Mouse (Mus musculus): Measurements from ENCODE around the gene Tpcn2.

- no peak for TF ChIP-seq CTCF (IDR thresholded peaks at IDR 0.05)
- no peak for TF ChIP-seq EP300 (IDR thresholded peaks at IDR 0.05; ENCODE audit: insufficient read depth, low read depth, low read length)
- TF ChIP-seq POLR2A (IDR thresholded peaks at IDR 0.05; ENCODE audit: insufficient read depth, low read depth, low read length) = no peak
Observed at GRCm38 (mm10) chr7:145266011-145266410, 17.8 kb downstream of the Tpcn2 start.

All from heart, adult 2 months (tissue).